In genomic region chr17:85633619-85634018, GRCm38 (mm10) we compare ENCODE assay signal across 9 mouse cellular contexts. TPM values are rescaled to one million over a fixed set of nuclear protein-coding genes. Genes with fewer than 3 reads are reported as not detected.
DNase-seq lines count a peak whose midpoint lies in the region; ATAC-seq and TF ChIP-seq lines count a peak whose summit lies in the region.
"Had no signal": no experiment of that assay in that cellular context is flagged by ENCODE, and none has a peak within 500 bp of the region (broad histone marks: within the 10 kb centered on the region; RNA-seq: fewer than 3 reads in every experiment).

No protein-coding gene starts in this region.

- no peaks in the 10 kb centered on the region for H3K9me3 ChIP-seq in ES-E14 (ENCODE audit: control insufficient read depth, insufficient read depth, low read depth, low read length)
- no peaks in the 10 kb centered on the region for H3K9me3 ChIP-seq in limb, embryonic 11.5 days (ENCODE audit: control insufficient read depth, low read length)
- H3K9me3 ChIP-seq: hindbrain, embryonic 15.5 days had no signal

- no peaks in the 10 kb centered on the region for H3K4me1 ChIP-seq in ES-E14 (ENCODE audit: control insufficient read depth in 2 of 2, insufficient read depth in 2 of 2, low read length in 2 of 2, poor library complexity in 1 of 2)
- H3K4me1 ChIP-seq in limb, embryonic 11.5 days (ENCODE audit: control insufficient read depth, insufficient read depth, low read length), result no peaks in the 10 kb centered on the region
- H3K4me1 ChIP-seq: hindbrain, embryonic 15.5 days had no signal

- peaks cover 46% of the 10 kb centered on the region for H3K27me3 ChIP-seq in limb, embryonic 11.5 days (ENCODE audit: control insufficient read depth, insufficient read depth, low read length)

- H3K4me2 ChIP-seq in limb, embryonic 11.5 days (ENCODE audit: low read depth, severe bottlenecking), result no peak overlapping the region
- H3K4me2 ChIP-seq: hindbrain, embryonic 15.5 days had no signal

- H3K4me3 ChIP-seq in ES-E14 (ENCODE audit: insufficient read depth in 1 of 2, low read depth in 1 of 2, low read length in 2 of 2, poor library complexity in 1 of 2, severe bottlenecking in 1 of 2), result no peak overlapping the region
- H3K4me3 ChIP-seq in limb, embryonic 11.5 days (ENCODE audit: low read depth, low read length), result no peak overlapping the region
- H3K4me3 ChIP-seq: hindbrain, embryonic 15.5 days had no signal

- in situ Hi-C loops in ES-E14 (cut with MboI; ENCODE audit: low sequenced_read_pairs in 2 of 2, unreplicated experiment in 2 of 2), result loop anchor here (25.0 kb wide), 1 partner anchor 796 kb away; no protein-coding TSS in a partner anchor

- DNase-seq in 3T3-L1 (ENCODE audit: low read depth, low spot score) (peak; percentile 78), ES-E14 (ENCODE audit: low read depth, low spot score) (no peak)
- peak; percentile 77 for DNase-seq in cerebellum, adult 8-10 months
- DNase-seq in frontal cortex, postnatal 10 days (ENCODE audit: low spot score in 2 of 2), result peak; percentile 42 to 77
- DNase-seq in kidney, adult 9 months, result peak; percentile 75
- peak; percentile 94 for DNase-seq in limb, embryonic 11.5 days (ENCODE audit: low spot score)
- peak; percentile 56 for DNase-seq in retina, adult 2 months (ENCODE audit: low read depth, low spot score)
- DNase-seq in urinary bladder, postnatal 14 days (ENCODE audit: low spot score), result peak; percentile 79

- H3K36me3 ChIP-seq in ES-E14 (ENCODE audit: control insufficient read depth, insufficient read depth, low read length, poor library complexity, severe bottlenecking), result no peaks in the 10 kb centered on the region
- no peaks in the 10 kb centered on the region for H3K36me3 ChIP-seq in limb, embryonic 11.5 days (ENCODE audit: control insufficient read depth, insufficient read depth, low read length)
- H3K36me3 ChIP-seq: hindbrain, embryonic 15.5 days had no signal

- no peak overlapping the region for H3K9ac ChIP-seq in ES-E14 (ENCODE audit: insufficient read depth, low read depth, low read length, poor library complexity, severe bottlenecking)
- no peak overlapping the region for H3K9ac ChIP-seq in limb, embryonic 11.5 days (ENCODE audit: low read length)
- H3K9ac ChIP-seq: hindbrain, embryonic 15.5 days had no signal

- no peak overlapping the region for H3K27ac ChIP-seq in ES-E14 (ENCODE audit: insufficient read depth, low read depth, low read length, poor library complexity, severe bottlenecking)
- H3K27ac ChIP-seq in limb, embryonic 11.5 days (replicated peaks; ENCODE audit: low read depth, low read length), result no peak overlapping the region
- H3K27ac ChIP-seq: hindbrain, embryonic 15.5 days had no signal

- WGBS in limb, embryonic 11.5 days, result 1% methylated on average over 13 of the region's 13 CpGs

- no peak for ATAC-seq in limb, embryonic 11.5 days (ENCODE audit: insufficient number of reproducible peaks, low FRiP score, low TSS enrichment, low read depth)

TF ChIP-seq in ES-E14, 5 proteins besides CTCF, POLR2A, EP300 and RAD21:
- TF ChIP-seq MAFK (IDR thresholded peaks at IDR 0.05; ENCODE audit: insufficient read depth, low read depth, low read length) (no peak), ZC3H11A (IDR thresholded peaks at IDR 0.05; ENCODE audit: borderline replicate concordance, low read depth, low read length) (peak; percentile 46; the same call in 1 of the 2 replicates), ZNF384 (IDR thresholded peaks at IDR 0.05; ENCODE audit: low read depth, low read length) (peak; percentile 97), HCFC1 (IDR thresholded peaks at IDR 0.05; ENCODE audit: borderline replicate concordance, insufficient read depth, low read length) (no peak)

RNA-seq across cellular contexts. Expression of gene Six3, which starts 20.2 kb away (rescaled TPM):
- total RNA-seq in ES-E14 (2012; rRNA removed), result 0.11 TPM in 1 of 2 replicates, not detected in the other
- not detected in 2 replicates for polyA plus RNA-seq in limb, embryonic 11.5 days (2014; fragmentation: Nextera tagmentation; extraction: Ambion mirVana)

RNA-seq across cellular contexts. Expression of gene Six2, which starts 54.5 kb away (rescaled TPM):
- total RNA-seq in ES-E14 (2012; rRNA removed), result 0.22 TPM in 1 of 2 replicates, not detected in the other
- 7.8 and 8.4 TPM in 2 replicates for polyA plus RNA-seq in limb, embryonic 11.5 days (2014; fragmentation: Nextera tagmentation; extraction: Ambion mirVana)
